Mouse (Mus musculus): ENCODE data around the gene 9530077C05Rik.
"Not testable (repeated sequence)": the region's sequence is repeated elsewhere in the genome, so short reads cannot be mapped to it uniquely, and the experiment has no call there.

Gene 9530077C05Rik

DNA sequence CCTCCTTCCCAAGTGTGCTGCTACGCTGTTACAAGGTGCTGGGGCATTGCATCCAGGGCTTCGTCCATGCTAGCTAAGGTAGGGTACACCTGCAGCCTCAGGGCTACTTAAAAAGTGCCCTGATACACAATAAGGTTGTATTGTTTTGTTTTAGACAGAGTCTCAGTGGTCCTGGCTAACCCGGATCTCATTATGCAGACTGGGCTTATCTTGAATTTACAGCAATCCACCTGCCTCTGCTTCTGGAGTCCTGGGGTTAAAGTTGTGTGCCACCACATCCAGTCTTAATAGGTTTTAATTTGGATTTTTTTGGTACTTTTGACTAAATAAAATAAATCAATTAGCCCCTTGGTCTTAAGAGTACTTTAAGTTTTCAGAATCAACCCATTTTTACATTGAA is 8.6 kb downstream of the 9530077C05Rik start:
- no peak for DNase-seq (ENCODE audit: low spot score in 2 of 2)

DNA sequence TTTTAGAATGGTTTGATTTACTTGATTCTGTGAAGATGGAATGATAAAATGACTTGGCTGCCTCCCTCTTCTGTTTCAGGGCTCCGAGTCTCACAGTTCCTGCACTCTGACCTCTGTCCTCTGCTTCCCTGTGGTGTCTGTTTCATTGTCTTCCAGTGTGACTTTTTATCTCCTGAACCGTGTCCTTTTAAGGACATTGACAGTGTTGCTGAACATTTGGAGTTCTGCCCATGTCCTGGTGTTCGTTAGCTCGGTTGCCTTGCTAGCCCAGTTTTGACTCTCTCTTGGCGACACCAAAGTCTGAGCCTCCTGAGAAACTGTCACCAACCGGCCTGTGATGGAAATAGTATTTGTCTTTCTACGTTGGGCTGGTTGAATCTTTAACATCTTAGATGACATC is 9.2 kb downstream of the 9530077C05Rik start:
- DNase-seq (ENCODE audit: low spot score in 2 of 2), result no peak

DNA sequence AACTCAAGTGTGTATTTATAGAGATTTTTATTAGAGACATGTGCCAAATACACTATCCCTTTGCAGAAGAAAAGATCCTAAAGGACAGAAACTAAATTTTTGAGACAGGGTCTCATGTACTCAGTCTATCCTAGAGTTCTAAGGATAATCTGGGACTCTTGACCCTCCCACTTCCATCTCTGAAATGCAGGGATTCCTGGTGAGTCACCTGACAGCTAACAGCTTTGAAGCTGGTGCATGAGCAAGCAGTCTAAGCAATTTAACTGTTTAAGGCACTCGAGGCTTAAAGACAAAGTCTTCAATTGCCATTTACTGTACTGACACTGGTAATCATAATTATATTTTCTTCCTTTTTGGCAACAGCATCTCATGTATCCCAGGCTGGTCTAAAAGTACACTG is 11.2 kb downstream of the 9530077C05Rik start:
- DNase-seq (ENCODE audit: low spot score in 2 of 2), result no peak

DNA sequence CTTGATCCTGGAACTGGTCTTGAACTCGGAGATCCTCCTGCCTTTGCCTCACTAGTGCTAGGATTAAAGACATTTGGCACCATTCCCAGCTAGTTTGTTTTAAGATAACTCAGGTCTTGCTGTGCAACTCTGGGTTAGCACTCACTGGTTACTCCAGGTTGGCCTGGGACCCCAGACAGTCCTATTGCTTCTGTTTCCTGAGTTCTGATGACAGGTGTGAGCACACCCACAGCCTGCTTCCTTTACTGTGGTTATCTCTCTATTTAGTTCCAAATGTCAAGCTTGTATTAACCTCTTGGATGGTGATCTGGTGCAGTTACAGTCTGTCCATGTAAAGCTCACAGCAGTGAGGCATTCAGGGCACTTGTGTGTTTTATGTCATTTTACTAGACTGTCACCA is 12.2 kb downstream of the 9530077C05Rik start:
- DNase-seq (ENCODE audit: low spot score in 2 of 2), result no peak

DNA sequence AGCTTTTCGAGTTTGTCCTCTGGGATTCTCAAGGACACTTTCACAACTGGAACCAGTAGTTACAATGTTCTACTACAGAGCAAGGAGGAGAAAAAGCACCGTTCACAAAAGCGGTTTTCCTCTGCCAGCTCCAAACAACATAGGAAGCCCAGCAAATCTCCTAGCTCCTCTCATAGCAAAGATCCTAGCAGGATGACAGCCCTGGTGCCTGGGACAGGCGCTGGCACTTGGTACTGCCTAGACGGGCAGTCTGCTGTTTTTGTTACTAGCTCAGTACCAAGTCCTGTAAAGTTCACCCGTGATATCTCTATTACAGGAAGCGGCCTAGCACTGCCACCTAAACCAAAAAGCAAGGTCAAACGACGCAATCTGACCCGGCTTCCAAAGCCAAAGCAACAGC is 12.9 kb downstream of the 9530077C05Rik start:
- DNase-seq (ENCODE audit: low spot score in 2 of 2), result no peak

DNA sequence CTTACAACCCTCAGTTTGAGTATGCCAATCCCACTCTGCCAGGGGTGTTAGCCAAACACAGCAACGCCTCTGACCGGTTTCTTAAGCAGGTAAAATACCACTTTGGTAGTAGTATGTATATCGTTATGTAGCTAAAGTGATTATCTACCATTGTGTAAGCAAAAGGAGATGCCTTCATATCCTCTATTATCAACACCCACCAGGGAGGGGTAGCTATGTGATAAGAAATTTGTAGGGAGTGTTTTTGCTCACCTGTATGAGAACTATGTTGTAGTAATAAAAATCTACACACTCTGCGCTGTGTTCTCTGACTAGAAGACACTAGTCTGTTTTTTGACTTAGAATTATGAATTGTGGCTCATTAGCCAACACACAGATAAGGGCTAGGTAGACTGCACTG is 13.4 kb downstream of the 9530077C05Rik start:
- DNase-seq (ENCODE audit: low spot score in 2 of 2), result no peak

DNA sequence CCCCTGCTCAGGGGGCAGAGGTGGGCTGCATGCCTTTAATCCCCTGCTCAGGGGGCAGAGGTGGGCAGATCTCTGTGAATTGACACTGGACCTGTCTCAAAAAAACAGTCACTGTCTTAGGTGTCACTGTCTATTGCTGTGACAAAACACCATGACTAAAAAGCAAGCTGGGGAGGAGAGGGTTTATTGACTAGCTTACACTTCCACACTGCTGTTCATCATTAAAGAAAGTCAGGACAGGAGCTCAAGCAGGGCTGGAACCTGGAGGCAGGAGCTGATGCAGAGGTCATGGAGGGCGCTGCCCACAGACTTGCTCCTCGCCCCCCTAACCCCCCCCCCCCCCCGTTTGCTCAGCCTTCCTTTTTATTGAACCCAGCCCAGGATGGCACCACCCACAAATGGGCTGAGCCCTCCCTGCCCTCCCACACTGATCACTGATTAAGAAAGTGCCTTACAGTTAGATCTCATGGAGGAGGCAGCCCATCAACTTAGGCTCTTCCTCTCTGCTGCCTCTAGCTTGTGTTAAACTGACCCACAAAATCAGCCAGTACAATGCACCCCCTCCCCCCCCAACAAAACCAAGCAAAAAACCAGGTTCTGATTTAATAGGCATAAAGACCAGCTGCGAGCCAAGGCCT is 16.8 kb downstream of the 9530077C05Rik start:
- no peak for DNase-seq (ENCODE audit: low spot score in 2 of 2)

DNA sequence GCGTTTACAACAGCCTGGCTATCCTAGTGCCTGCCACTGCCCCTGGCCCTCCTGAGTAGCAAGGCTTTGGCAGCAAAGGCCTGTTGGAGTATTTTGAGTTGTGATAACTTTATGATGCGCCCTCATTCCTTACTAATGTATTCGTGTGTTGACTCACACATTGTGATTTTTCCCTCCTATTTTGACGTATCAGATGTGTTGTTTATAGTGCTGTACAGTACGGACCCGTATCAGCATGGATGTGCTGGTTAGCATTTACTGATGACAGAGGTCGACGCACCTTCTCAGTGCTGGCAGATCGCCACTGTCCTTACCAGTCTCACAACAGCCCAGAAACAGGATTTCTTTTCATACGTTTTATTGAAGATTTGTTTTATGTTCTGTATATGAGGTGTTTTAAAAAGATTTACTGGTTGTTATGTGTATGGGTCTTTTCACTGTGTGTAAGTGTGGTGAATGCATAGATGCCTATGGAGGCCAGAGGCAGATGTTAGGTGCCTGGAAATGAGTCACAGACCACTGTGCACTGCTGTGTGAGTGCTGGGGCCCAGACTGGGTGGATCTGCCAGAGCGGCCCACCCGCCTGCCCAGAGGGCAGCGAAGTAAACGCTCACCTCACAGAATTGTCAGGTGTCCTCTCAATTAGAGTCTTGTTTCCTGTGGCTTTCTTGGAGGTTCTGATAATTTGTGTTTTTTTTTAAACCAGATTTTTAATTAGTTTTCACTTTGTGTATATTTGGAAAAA is 17.5 kb downstream of the 9530077C05Rik start:
- DNase-seq (ENCODE audit: low spot score in 2 of 2), result no peak

DNA sequence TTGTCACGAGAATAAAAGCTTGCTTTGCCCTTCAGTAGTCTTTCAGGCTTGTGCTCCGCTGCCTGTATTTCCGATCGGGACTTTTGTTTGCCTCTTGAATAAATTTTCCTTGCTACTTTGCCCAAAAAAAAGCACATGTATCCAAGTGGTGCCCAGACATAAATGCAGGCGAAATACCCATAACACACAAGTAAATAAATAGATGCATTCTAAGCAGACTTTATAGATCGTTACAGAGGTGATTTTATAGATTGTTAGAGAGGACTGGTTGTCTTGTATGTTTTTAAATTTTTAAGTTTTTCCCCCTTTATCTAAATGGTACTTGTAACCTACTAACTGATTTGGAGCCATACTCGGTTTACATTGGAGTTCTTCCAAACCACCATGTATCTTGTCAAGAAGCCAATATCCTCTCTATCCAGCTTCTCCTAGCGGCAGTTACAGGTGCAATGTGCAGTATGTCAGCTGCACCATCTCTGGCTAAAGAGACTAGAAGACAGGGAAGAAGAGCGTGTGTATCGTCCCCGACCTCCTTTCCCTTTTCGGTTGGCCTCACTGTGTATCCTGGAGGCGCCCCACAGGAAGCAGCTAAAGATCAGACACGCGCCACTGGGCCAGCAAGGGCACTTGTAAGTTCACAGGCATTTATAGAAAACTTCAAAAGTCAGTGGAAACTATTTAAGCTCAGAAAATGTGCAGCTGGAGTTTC is 18.4 kb downstream of the 9530077C05Rik start:
- DNase-seq (ENCODE audit: low spot score in 2 of 2), result no peak

DNA sequence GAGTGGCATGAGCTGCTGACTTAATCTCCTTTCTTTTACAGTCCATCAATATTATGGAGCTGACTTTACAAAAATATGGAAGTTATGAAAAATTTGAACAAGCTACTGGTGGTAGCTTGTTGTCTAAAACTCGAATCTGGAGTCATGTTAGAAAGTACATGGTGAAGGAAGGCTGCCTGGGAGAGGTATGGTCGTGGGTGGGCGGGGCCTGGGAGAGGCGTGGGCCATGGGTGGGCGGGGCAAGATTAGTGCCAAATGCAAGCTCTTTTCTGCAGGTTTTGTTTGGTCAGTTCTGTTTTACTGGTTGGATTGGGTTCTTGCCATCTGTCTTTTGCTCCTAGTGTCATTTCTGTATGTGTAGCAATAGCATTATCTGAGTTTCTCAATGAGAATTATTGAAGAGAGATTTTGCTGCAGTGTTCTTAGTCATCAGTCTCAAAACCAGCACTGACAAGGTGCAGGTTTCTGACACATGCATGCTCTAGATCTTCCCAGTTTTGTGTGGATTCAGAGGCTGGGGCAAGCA is 19.1 kb downstream of the 9530077C05Rik start:
- no peak for DNase-seq (ENCODE audit: low spot score in 2 of 2)

DNA sequence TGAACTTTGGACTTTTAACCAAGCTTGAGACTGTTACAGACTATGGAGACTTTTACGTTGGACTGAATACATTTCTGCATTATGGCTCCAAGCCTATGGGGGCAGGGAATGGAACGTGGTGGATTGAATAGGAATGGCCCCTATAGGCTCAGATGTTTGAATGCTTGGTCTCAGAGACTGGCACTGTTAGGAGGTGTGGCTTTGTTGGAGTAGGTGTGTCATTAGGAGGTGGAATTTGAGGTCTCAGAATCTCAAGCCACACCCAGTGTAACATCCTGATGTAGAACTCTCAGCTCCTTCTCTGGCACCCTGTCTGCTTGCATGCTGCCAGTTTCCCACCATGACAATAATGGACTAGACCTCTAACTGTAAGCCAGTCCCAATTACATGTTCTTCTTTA is 21.9 kb downstream of the 9530077C05Rik start:
- no peak for DNase-seq (ENCODE audit: low spot score in 2 of 2)

DNA sequence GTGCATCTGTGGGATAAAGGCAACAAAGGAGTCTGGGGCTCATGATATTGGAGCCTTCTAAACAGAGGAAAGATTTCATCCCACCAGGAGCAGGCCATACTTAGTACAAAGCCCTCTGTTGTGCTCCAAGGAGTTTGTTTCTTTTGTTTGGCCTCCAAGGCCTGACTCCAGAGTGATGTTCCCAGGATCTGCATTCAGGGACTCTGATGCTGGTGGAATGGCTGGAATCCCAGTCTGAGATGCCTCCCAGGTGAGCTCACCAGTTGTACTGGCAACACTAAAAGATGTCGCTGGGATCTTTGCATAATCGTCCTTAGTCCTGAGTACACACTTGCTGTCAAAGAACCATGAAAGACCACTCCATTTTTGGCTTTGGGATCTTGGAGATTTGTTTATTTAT is 22.8 kb downstream of the 9530077C05Rik start:
- DNase-seq (ENCODE audit: low spot score in 2 of 2), result no peak

DNA sequence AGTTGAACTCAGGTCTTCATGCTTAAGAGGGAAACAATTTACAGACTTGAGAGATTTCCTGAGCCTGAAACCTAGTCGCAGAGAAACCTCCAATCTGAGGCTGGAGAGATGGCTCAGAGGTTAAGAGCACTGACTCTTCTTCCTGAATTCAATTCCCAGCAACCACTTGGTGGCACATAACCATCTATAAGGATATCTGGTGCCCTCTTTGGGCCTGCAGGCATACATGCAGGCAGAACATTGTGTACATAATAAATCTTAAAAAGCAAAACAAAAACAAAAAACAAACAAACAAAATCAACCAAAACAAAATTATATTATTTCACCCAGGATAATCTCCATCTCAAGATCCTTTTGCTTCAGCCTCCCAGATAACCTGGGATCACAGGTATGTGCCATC is 27.5 kb downstream of the 9530077C05Rik start:
- no peak for DNase-seq (ENCODE audit: low spot score in 2 of 2)

DNA sequence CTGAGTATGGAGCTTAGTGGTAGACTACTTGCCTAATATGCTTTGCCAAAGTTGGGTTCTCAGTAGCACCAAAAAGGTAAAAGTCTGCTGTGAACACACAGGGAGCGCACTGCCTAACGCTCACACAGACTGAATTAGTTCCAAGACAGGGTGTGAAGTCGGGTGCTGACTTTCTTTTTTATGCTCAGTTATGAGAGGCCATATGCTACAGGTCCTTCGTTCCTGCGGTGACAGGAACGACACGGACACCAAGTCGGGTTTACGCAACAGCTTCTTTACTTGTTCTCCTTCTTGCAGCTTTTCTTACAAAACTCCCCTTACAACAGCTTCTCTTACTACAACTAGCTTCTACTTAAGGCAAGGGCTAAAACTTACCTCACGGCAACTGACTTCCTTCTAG is 31.8 kb downstream of the 9530077C05Rik start:
- DNase-seq (ENCODE audit: low spot score in 2 of 2), result no peak

DNA sequence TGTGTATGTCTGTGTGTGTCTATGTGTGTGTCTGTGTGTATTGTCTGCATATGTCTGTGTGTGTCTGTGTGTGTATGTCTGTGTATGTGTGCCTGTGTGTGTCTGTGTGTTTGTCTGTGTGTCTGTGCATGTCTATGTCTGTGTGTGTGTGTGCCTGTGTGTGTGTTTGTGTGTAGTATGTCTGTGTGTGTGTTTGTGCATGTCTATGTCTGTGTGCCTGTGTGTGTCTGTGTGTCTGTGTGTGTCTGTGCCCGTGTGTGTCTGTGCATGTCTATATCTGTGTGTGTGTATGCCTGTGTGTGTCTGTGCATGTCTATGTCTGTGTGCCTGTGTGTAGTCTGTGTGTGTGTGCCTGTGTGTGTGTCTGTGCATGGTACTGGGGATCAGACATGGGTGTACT is 33.8 kb downstream of the 9530077C05Rik start:
- no peak for DNase-seq (ENCODE audit: low spot score in 2 of 2)

DNA sequence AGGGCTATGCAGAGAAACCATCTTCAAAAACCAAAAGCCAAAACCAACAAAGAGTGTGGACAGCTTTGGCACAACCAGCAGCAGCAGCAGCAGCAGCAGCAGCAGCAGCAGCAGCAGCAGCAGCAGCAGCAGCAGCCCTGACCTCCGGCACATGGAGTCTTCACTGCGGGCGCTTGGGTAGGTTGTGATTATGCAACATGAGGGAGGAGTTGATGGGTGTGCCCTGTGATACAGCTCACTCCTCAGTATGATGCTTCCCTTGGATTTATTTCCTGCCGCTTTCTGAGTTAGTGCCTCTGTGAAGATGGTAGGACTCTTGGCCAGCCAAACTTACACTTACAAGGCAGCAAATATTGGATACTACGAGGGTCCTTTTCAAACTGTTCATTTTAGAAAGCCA is 35.9 kb downstream of the 9530077C05Rik start:
- DNase-seq (ENCODE audit: low spot score in 2 of 2), result no peak

DNA sequence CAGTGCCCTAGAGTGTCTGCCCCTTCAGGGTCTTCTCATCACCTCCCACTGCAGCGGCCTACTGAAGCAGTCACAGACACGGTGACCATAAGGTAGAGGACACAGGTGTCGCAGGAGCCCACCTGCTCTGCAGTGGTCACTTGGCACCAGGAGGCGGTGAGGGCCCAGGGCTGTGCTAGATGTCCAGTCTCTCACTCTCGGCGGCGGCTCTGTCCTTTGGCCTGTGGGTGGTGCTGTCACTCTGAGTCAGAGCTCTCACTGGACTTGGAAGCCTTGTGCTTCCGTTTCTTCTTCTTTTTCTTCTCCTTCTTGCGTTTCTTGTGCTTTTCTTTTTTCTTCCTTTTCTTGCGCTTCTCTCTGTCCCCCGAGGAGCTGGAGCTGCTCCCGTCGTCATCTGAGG is 37.1 kb downstream of the 9530077C05Rik start:
- no peak for DNase-seq (ENCODE audit: low spot score in 2 of 2)

DNA sequence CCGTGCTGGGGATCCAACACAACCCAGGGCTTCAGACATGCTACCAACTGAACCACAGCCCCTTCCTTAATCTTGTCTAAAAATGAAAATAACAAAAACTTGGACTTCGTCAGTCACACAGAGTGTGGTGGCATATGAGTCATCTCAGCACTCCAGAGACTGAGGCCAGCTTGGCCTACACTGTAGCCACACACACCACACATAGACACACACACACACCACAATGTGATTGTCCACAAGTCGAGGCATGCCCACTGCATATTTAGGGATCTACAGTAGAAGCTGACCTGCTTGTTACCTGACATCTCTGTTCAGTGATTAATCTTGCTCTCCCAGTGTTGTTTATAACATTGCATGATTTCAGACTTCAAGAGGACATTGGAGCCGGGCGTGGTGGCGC is 37.9 kb downstream of the 9530077C05Rik start:
- no peak for DNase-seq (ENCODE audit: low spot score in 2 of 2)

DNA sequence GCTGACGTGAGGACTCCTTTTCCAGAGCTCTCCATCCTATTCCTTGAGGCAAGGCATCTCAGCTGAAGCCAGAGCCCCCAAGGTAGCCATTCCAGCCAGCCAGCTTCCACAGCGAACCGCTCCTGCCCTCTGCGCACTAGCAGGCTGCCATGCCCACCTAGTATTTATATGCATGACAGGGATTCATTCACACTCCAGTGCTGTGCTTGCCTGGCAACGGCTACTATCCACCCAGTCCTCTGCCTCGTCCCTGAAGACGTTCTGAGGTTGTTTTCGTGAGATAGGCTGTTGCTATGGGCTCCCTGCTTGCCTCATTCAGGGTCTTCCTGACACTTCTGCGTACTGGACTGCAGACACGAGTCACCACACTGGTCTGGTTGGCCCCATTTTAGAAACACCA is 41.4 kb downstream of the 9530077C05Rik start:
- no peak for DNase-seq (ENCODE audit: low spot score in 2 of 2)

DNA sequence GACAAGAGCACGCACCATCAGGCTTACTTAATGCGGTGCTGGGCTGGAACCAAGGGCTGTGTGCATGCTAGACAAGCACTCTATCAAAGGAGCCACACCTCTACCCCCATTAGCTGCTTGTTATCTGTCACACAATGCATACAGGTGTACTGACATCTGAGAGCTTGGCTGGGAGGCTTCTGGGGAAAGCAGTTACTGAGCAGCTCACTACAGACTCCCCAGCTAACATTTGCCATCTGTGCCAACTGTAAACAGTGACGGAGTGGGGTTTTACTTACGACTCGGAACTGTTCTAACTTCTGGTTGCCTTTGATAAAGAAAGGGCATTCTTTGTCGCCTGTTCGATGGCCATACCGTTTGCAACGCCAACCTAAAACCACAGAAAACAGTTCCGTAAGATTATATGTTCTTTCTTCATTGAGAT is 42.2 kb downstream of the 9530077C05Rik start:
- DNase-seq (ENCODE audit: low spot score in 2 of 2), result no peak

DNA sequence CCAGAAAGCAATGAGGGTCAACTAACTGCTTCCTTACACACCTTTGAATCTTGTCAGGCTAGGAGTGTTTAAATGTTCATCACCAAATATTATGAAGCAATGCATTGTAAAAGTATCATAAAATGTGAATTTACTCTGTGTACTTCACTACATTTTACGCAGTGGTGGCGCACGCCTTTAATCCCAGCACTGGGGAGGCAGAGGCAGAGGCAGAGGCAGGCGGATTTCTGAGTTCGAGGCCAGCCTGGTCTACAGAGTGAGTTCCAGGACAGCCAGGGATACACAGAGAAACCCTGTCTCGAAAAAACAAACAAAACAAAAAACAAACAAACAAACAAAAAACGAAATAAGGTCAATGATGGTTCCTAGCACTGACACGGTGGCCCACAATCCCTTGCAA is 42.7 kb downstream of the 9530077C05Rik start, which contains the start of gene Gm17545:
TSS of gene Gm17545 (plus strand) at position 301 of the 400 bp plus-strand sequence.
- DNase-seq (ENCODE audit: low spot score in 2 of 2), result not testable (repeated sequence)

DNA sequence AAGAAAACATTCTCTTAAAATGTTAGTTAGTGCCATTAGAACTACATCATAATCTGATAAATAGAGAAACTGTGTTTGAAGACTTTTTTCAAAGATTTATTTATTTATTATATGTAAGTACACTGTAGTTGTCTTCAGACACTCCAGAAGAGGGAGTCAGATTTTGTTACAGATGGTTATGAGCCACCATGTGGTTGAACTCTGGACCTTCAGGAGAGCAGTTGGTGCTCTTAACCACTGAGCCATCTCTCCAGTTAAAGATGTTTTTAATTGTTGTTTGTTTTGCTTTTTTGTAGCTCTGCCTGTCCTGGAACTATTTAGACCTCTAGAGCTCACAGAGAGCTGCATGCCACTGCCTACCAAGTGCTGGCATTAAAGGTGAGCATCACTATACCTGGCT is 43.7 kb downstream of the 9530077C05Rik start:
- no peak for DNase-seq (ENCODE audit: low spot score in 2 of 2)

Data from urinary bladder, postnatal 4 days (tissue).